Mouse (Mus musculus) neural tube, embryonic 13.5 days (tissue): ENCODE data around the gene Txnrd3. TPM values are rescaled to one million over a fixed set of nuclear protein-coding genes. Genes with fewer than 3 reads are reported as not detected.

Source experiments
- ATAC-seq: fragments of 200-750 bp; cut with Nextera tagmentation; 2 replicates; pipeline ENCODE4 v1.8.0; 2017; ENCODE audit warnings: low read depth, mild to moderate bottlenecking, moderate TSS enrichment, moderate library complexity
- H3K27ac ChIP-seq: fragments of 300-500 bp; sonication (generic); replicated peaks from 2 replicates; pipeline ENCODE4 v1.5.1; 2015; ENCODE audit warnings: moderate library complexity, mild to moderate bottlenecking, inconsistent platforms
- H3K27me3 ChIP-seq: fragments of 300-500 bp; sonication (generic); 2 replicates; pipeline ENCODE4 v1.6.1; 2015; ENCODE audit warnings: mild to moderate bottlenecking, inconsistent platforms
- H3K36me3 ChIP-seq: fragments of 300-500 bp; sonication (generic); 2 replicates; pipeline ENCODE4 v1.6.1; 2015; ENCODE audit warnings: mild to moderate bottlenecking, inconsistent platforms
- H3K4me1 ChIP-seq: fragments of 300-500 bp; sonication (generic); replicated peaks from 2 replicates; pipeline ENCODE4 v1.6.1; 2015; ENCODE audit warnings: inconsistent platforms
- H3K4me2 ChIP-seq: fragments of 300-500 bp; sonication (generic); 2 replicates; pipeline ENCODE4 v1.6.1; 2015; ENCODE audit warnings: inconsistent platforms, mild to moderate bottlenecking, moderate library complexity
- H3K4me3 ChIP-seq: fragments of 300-500 bp; sonication (generic); 2 replicates; pipeline ENCODE4 v1.5.1; 2015; ENCODE audit warnings: mild to moderate bottlenecking, inconsistent platforms
- H3K9ac ChIP-seq: fragments of 300-500 bp; sonication (generic); 2 replicates; pipeline ENCODE4 v1.6.1; 2015; ENCODE audit warnings: moderate library complexity, mild to moderate bottlenecking, inconsistent platforms
- H3K9me3 ChIP-seq: fragments of 300-500 bp; sonication (generic); 2 replicates; pipeline ENCODE4 v1.6.1; 2016; ENCODE audit warnings: inconsistent platforms
- WGBS: fragments of 180-500 bp; shearing (Covaris S2); methylation state at CpG from one replicate; pipeline ENCODE4 v1.1.7; 2015; 5-methylcytosine and 5-hydroxymethylcytosine counted together
- polyA plus RNA-seq: library from polyadenylated mRNA; unstranded; fragments of >200 nt; fragmentation: Nextera tagmentation; extraction: Ambion mirVana; gene quantifications from 2 replicates; pipeline ENCODE4 v1.2.1, GENCODE M21; 2015

Txnrd3 gene
- polyA plus RNA-seq, 1 experiment from 2014 or later = 10.1 TPM

GRCm38 (mm10) chr6:89658931-89659330 lies 15.1 kb downstream of the Txnrd3 start:
- Histone ChIP-seq H3K9me3 (no peaks in the 10 kb centered on the region), H3K36me3 (peaks cover 20% of the 10 kb centered on the region), H3K4me1 (no peaks in the 10 kb centered on the region), H3K4me3 (no peak overlapping the region), H3K27me3 (no peaks in the 10 kb centered on the region), H3K9ac (no peak overlapping the region), H3K27ac (no peak overlapping the region), H3K4me2 (no peak overlapping the region)
- no peak for ATAC-seq
- WGBS = 92% methylated on average over 6 of the region's 6 CpGs

GRCm38 (mm10) chr6:89659692-89660423 lies 16.1 kb downstream of the Txnrd3 start:
- no peaks in the 10 kb centered on the region for H3K27me3 ChIP-seq
- H3K9ac ChIP-seq = no peak overlapping the region
- no peaks in the 10 kb centered on the region for H3K9me3 ChIP-seq
- no peak overlapping the region for H3K4me2 ChIP-seq
- ATAC-seq = no peak
- H3K27ac ChIP-seq = no peak overlapping the region
- H3K4me1 ChIP-seq = no peaks in the 10 kb centered on the region
- peaks cover 23% of the 10 kb centered on the region for H3K36me3 ChIP-seq
- H3K4me3 ChIP-seq = no peak overlapping the region
- 34% methylated on average over 7 of the region's 7 CpGs for WGBS

DNA sequence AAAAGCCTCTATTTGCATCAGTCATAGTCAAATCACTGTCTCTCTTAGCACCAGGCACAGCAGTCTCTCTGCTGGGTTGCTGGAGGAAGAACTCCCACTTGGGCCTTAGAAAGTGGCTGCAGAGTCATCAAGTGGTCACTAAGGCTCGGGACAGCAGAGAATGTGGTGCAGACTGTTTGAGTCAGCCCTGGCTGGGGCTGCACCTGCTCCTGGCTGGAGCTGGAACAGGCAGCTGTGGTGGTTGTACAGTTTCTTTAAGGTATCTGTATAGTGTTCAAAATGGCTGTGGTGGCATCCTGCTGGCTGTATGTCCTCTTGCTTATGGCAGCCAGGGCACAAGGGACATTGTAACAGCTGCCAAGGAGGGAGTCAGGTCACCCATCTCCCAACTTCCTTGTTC lies 16.7 kb downstream of the Txnrd3 start:
- Histone ChIP-seq H3K27me3 (no peaks in the 10 kb centered on the region), H3K4me2 (no peak overlapping the region), H3K9ac (no peak overlapping the region), H3K27ac (no peak overlapping the region), H3K9me3 (no peaks in the 10 kb centered on the region), H3K4me1 (no peaks in the 10 kb centered on the region), H3K4me3 (no peak overlapping the region), H3K36me3 (peaks cover 25% of the 10 kb centered on the region)
- no peak for ATAC-seq
- WGBS = 63% methylated on average over 1 of the region's 1 CpGs

DNA sequence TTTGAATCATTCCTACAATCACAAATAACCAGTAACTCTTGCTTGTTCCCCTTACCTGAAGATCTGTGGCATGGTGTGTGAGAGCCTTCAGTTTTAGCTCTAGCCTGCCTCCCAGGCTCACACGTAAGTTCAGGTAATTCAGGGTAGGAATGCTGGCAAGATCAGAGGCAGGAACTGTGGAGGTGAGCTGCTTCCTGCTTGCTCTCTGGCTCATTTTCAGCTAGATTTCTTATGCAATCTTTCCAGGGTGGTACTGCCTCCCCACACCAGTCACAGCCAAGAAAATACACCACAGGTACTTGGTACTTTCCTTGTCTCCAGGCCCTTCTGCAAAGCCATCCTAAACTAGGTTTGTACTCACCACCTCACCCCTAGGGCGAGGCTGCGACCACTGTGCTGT lies 18.7 kb downstream of the Txnrd3 start:
- H3K27me3 ChIP-seq = no peaks in the 10 kb centered on the region
- H3K36me3 ChIP-seq = peaks cover 17% of the 10 kb centered on the region
- ATAC-seq = no peak
- 88% methylated on average over 3 of the region's 3 CpGs for WGBS
- no peak overlapping the region for H3K4me3 ChIP-seq
- no peak overlapping the region for H3K9ac ChIP-seq
- H3K4me1 ChIP-seq = no peaks in the 10 kb centered on the region
- no peak overlapping the region for H3K27ac ChIP-seq
- H3K9me3 ChIP-seq = no peaks in the 10 kb centered on the region
- H3K4me2 ChIP-seq = no peak overlapping the region

GRCm38 (mm10) chr6:89665155-89665554 lies 21.4 kb downstream of the Txnrd3 start:
- Histone ChIP-seq H3K27me3 (no peaks in the 10 kb centered on the region), H3K4me2 (no peak overlapping the region), H3K4me3 (no peak overlapping the region), H3K27ac (no peak overlapping the region), H3K9ac (no peak overlapping the region), H3K4me1 (no peaks in the 10 kb centered on the region), H3K9me3 (no peaks in the 10 kb centered on the region), H3K36me3 (peaks cover 17% of the 10 kb centered on the region)
- 64% methylated on average over 8 of the region's 8 CpGs for WGBS
- ATAC-seq = no peak

DNA sequence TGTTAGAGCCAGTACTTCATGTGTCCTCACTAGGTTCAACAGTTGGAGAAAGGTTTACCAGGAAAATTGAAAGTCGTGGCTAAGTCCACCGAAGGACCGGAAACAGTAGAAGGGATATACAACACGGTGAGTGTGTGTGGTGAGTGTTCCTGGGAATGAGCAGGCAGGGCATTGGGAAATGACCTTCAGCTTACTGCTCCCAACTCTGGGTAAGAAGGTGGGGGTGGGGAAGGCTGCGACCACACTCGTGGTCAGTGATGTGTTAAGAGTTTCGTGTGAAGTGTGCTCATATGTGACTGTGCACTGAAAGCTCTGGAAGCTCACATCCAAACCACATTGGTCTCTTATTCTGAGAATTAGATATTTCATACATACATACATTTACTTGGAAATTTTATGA lies 21.9 kb downstream of the Txnrd3 start:
- no peak overlapping the region for H3K4me3 ChIP-seq
- no peak for ATAC-seq
- H3K9ac ChIP-seq = no peak overlapping the region
- H3K36me3 ChIP-seq = peaks cover 17% of the 10 kb centered on the region
- 82% methylated on average over 7 of the region's 7 CpGs for WGBS
- no peaks in the 10 kb centered on the region for H3K9me3 ChIP-seq
- H3K27me3 ChIP-seq = no peaks in the 10 kb centered on the region
- no peak overlapping the region for H3K27ac ChIP-seq
- H3K4me1 ChIP-seq = no peaks in the 10 kb centered on the region
- no peak overlapping the region for H3K4me2 ChIP-seq

GRCm38 (mm10) chr6:89666976-89667375 lies 23.2 kb downstream of the Txnrd3 start:
- no peaks in the 10 kb centered on the region for H3K27me3 ChIP-seq
- no peak overlapping the region for H3K27ac ChIP-seq
- ATAC-seq = no peak

DNA sequence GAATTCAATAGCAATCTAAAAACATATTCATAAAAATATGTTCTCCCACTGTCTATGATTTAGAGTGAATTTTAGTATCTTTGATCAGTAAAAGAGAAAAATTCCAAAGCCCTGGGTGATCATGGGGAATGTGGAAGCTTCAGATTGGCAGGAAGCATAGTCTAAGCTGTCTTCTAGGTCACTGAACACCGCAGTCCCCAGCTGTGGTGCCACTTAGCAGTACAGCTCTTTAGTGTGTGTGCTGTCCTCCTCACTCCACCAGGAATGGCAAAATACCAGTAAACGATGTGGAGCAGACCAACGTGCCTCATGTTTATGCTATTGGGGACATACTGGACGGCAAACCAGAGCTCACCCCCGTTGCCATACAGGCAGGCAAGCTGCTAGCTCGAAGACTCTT lies 25.8 kb downstream of the Txnrd3 start:
- 86% methylated on average over 6 of the region's 6 CpGs for WGBS
- no peak for ATAC-seq
- H3K4me1 ChIP-seq = no peaks in the 10 kb centered on the region; the same call in 1 of the 2 replicates
- H3K9me3 ChIP-seq = no peaks in the 10 kb centered on the region
- no peaks in the 10 kb centered on the region for H3K27me3 ChIP-seq
- H3K4me3 ChIP-seq = no peak overlapping the region
- peaks cover 13% of the 10 kb centered on the region for H3K36me3 ChIP-seq
- H3K4me2 ChIP-seq = no peak overlapping the region
- no peak overlapping the region for H3K9ac ChIP-seq
- H3K27ac ChIP-seq = no peak overlapping the region

More at GRCm38 (mm10) chr6:89666976-89667375, 23.2 kb downstream of the Txnrd3 start:
- Histone ChIP-seq H3K4me2 (no peak overlapping the region), H3K9ac (no peak overlapping the region), H3K4me3 (no peak overlapping the region), H3K4me1 (no peaks in the 10 kb centered on the region), H3K36me3 (peaks cover 17% of the 10 kb centered on the region), H3K9me3 (no peaks in the 10 kb centered on the region)
- 84% methylated on average over 3 of the region's 3 CpGs for whole genome bisulfite sequencing

DNA sequence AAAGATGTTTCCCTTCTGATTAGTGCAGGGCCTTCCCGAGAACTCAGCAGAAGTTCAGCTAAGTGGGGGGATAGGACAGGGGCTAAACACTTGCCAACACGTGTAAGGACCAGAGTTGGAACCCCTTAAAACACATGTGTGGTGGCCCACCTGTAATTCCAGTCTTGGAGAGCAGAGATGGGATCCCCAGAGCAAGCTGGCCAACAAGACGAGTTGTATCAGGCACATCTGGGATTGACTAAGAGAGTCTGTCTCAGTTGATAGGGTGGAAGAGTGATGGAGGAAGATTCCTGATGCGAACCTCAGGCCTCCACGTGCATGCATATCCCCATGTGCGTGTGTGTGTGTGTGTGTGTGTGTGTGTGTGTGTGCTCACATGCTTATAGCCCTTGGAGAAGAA lies 27.6 kb downstream of the Txnrd3 start:
- no peaks in the 10 kb centered on the region; the same call in 1 of the 2 replicates for H3K4me1 ChIP-seq
- no peaks in the 10 kb centered on the region for H3K9me3 ChIP-seq
- no peak overlapping the region for H3K27ac ChIP-seq
- 83% methylated on average over 6 of the region's 6 CpGs for WGBS
- no peak overlapping the region for H3K9ac ChIP-seq
- no peaks in the 10 kb centered on the region for H3K27me3 ChIP-seq
- peaks cover 26% of the 10 kb centered on the region for H3K36me3 ChIP-seq
- ATAC-seq = no peak
- H3K4me3 ChIP-seq = no peak overlapping the region
- no peak overlapping the region for H3K4me2 ChIP-seq

- H3K27ac ChIP-seq = no peak overlapping the region
- H3K4me1 ChIP-seq = no peaks in the 10 kb centered on the region; the same call in 1 of the 2 replicates
- no peak overlapping the region for H3K4me2 ChIP-seq
- peaks cover 28% of the 10 kb centered on the region for H3K36me3 ChIP-seq
- H3K9ac ChIP-seq = no peak overlapping the region
- ATAC-seq = no peak
- H3K9me3 ChIP-seq = no peaks in the 10 kb centered on the region
- H3K4me3 ChIP-seq = no peak overlapping the region
- 86% methylated on average over 7 of the region's 7 CpGs for WGBS
- H3K27me3 ChIP-seq = no peaks in the 10 kb centered on the region
These were observed 28.9 kb downstream of the Txnrd3 start for GRCm38 (mm10) chr6:89672641-89673040.

DNA sequence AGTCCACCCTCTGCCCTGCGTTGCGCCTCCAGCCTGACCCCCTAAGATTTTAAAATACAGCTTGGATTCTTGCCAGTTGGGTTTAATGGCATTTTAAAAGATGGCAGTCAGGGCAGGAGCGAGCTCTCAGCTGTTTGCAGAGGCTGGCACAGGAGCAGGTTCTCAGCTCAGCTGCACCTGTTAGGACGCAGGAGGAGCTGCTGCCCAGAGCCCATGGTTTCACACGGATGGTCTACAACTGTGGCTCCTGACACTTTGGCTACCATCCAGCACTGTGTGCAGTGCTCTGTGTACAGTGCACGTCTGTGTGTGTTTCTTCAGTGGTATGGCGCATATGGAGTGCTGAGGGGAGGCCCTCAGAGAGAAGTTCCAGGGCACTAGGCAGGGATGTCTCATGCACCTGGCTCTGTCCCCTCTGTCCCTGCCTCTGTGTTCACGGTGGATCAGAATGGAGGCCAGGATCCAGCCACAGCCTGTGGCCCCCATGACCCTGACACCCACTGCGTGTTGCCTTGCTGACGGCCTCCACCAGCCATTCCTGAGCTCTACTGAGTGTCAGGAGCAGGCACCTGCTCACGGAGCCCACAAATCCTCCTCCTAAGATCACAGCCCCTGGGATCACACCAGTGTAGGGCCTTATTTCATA lies 29.5 kb downstream of the Txnrd3 start:
- peaks cover 28% of the 10 kb centered on the region for H3K36me3 ChIP-seq
- no peak overlapping the region for H3K4me2 ChIP-seq
- H3K9ac ChIP-seq = no peak overlapping the region
- H3K4me3 ChIP-seq = no peak overlapping the region
- ATAC-seq = no peak; the same call in 1 of the 2 replicates
- H3K9me3 ChIP-seq = no peaks in the 10 kb centered on the region
- no peaks in the 10 kb centered on the region; the same call in 1 of the 2 replicates for H3K4me1 ChIP-seq
- WGBS = 81% methylated on average over 11 of the region's 11 CpGs
- no peaks in the 10 kb centered on the region for H3K27me3 ChIP-seq
- H3K27ac ChIP-seq = no peak overlapping the region

DNA sequence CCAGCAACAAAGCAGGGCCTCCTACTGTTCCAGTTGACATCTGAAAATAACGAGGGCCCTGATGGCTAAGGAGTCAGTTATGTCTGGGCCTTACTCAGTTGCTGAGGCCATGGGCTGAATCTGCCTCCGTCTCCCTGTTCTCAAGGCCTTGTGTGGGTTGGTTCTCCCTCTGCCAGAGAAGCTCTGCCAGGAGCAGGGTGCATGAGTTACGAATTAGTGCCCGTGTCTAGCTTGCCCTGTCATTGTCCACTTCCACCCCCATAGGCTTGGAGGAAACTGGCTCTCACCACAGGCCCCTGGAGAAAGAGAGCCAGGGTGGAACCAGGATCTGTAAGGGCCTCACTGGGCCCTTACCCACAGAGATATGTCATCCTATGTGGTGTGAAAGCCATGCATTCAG lies 34.7 kb downstream of the Txnrd3 start:
- 78% methylated on average over 4 of the region's 4 CpGs for WGBS

More for the DNA sequence above, 34.7 kb downstream of the Txnrd3 start:
- Histone ChIP-seq H3K36me3 (peaks cover 19% of the 10 kb centered on the region), H3K27ac (no peak overlapping the region), H3K9me3 (no peaks in the 10 kb centered on the region), H3K4me3 (no peak overlapping the region), H3K4me2 (no peak overlapping the region), H3K27me3 (no peaks in the 10 kb centered on the region), H3K4me1 (0 out of 2 replicates have a peak, but pooled peaks cover 3% of the 10 kb centered on the region), H3K9ac (no peak overlapping the region)
- peak; percentile 33; the same call in 1 of the 2 replicates for ATAC-seq
